In the genomic region with DNA sequence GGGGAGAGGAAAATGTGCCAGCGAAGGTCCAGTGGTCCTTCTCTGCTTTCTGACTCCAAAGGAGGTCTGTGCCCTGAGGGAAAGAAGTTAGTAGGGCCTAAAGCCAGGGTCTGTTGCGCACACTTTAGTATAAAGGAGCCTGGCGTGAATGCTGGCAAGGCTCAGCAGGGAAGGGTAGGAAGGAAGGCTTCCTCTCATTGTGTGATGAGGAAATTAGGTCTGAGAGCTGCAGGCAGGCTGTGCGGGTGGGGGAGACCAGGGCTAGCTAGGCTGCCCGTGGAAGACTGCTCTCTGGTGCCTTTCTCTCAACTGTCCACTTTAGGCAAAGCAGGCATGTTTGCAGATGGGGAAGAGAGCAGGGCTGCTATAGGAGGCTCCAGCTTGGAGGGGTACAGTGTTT, we compare ENCODE assay signal across 7 mouse cellular contexts. TPM values are rescaled to one million over a fixed set of nuclear protein-coding genes. Genes with fewer than 3 reads are reported as not detected.
DNase-seq lines count a peak whose midpoint lies in the region; ATAC-seq and TF ChIP-seq lines count a peak whose summit lies in the region.

No protein-coding gene starts in this region.

- peaks cover 79% of the 10 kb centered on the region for H3K4me1 ChIP-seq in embryonic facial prominence, embryonic 10.5 days
- peaks cover 68% of the 10 kb centered on the region for H3K4me1 ChIP-seq in heart, adult 2 months (ENCODE audit: control insufficient read depth, insufficient read depth, low read length)
- H3K4me1 ChIP-seq in kidney, embryonic 14.5 days (ENCODE audit: control insufficient read depth, insufficient read depth, low read length): peaks cover 44% of the 10 kb centered on the region
- peaks cover 25% of the 10 kb centered on the region; the same call in 1 of the 2 replicates for H3K4me1 ChIP-seq in lung, postnatal 0 days (ENCODE audit: insufficient read depth, low read depth, low read length)

- peaks cover 17% of the 10 kb centered on the region; the same call in 1 of the 2 replicates for H3K79me2 ChIP-seq in heart, adult 2 months (replicated peaks; ENCODE audit: control insufficient read depth, insufficient read depth, low read length)

- H3K27ac ChIP-seq in embryonic facial prominence, embryonic 10.5 days (replicated peaks): 0 out of 2 replicates have a peak overlapping the region, but pooled peaks have one; percentile 15
- H3K27ac ChIP-seq in heart, adult 2 months: peak overlapping the region; percentile 85
- H3K27ac ChIP-seq in kidney, embryonic 14.5 days (ENCODE audit: low read depth, low read length): peak overlapping the region; percentile 67
- peak overlapping the region; percentile 57 for H3K27ac ChIP-seq in lung, postnatal 0 days (ENCODE audit: low read length)

- H3K4me2 ChIP-seq in kidney, embryonic 14.5 days (replicated peaks; ENCODE audit: low read depth, low read length): no peak overlapping the region
- no peak overlapping the region for H3K4me2 ChIP-seq in lung, postnatal 0 days (replicated peaks; ENCODE audit: low read depth, low read length)

- 31% methylated on average over 5 of the region's 5 CpGs for WGBS in embryonic facial prominence, embryonic 10.5 days
- WGBS in heart, adult 2 months: 41% methylated on average over 5 of the region's 5 CpGs
- WGBS in kidney, embryonic 14.5 days: 62% methylated on average over 5 of the region's 5 CpGs
- 52% methylated on average over 5 of the region's 5 CpGs for WGBS in lung, postnatal 0 days

- DNase-seq in embryonic facial prominence, embryonic 10.5 days (ENCODE audit: low spot score): no peak
- peak; percentile 64 to 71 for DNase-seq in heart, adult 2 months
- no peak for DNase-seq in lung, postnatal 0 days (ENCODE audit: low spot score)
- DNase-seq in urinary bladder, postnatal 36 days (ENCODE audit: low spot score in 2 of 2): no peak
- no peak for DNase-seq in right cerebral cortex, postnatal 4 days

- TF ChIP-seq EP300 in heart, adult 2 months (IDR thresholded peaks at IDR 0.05; ENCODE audit: insufficient read depth, low read depth, low read length): no peak; the same call in 1 of the 2 replicates
- TF ChIP-seq EP300 in lung, postnatal 0 days (IDR thresholded peaks at IDR 0.05): no peak

- ATAC-seq in kidney, embryonic 14.5 days (ENCODE audit: low FRiP score, low TSS enrichment): no peak
- ATAC-seq in lung, postnatal 0 days: peak; percentile 59
- ATAC-seq in CD4-positive, CD25-positive, alpha-beta regulatory T cell, adult 4 months: no peak

- H3K27me3 ChIP-seq in embryonic facial prominence, embryonic 10.5 days (replicated peaks; ENCODE audit: low read depth, poor library complexity, severe bottlenecking): no peaks in the 10 kb centered on the region
- H3K27me3 ChIP-seq in heart, adult 2 months (ENCODE audit: control insufficient read depth, insufficient read depth, low read length): no peaks in the 10 kb centered on the region
- no peaks in the 10 kb centered on the region for H3K27me3 ChIP-seq in kidney, embryonic 14.5 days (ENCODE audit: control insufficient read depth, insufficient read depth, low read length)
- no peaks in the 10 kb centered on the region for H3K27me3 ChIP-seq in lung, postnatal 0 days (replicated peaks; ENCODE audit: insufficient read depth, low read length)

- TF ChIP-seq CTCF in heart, adult 2 months (IDR thresholded peaks at IDR 0.05): peak; percentile 35
- peak; percentile 37; the same call in 1 of the 2 replicates for TF ChIP-seq CTCF in lung, postnatal 0 days (IDR thresholded peaks at IDR 0.05)

- no peaks in the 10 kb centered on the region for H3K36me3 ChIP-seq in embryonic facial prominence, embryonic 10.5 days (replicated peaks)
- H3K36me3 ChIP-seq in heart, adult 2 months (ENCODE audit: control insufficient read depth, insufficient read depth, low read length): no peaks in the 10 kb centered on the region
- H3K36me3 ChIP-seq in kidney, embryonic 14.5 days (ENCODE audit: control insufficient read depth, insufficient read depth, low read length): no peaks in the 10 kb centered on the region
- H3K36me3 ChIP-seq in lung, postnatal 0 days (ENCODE audit: insufficient read depth, low read length): no peaks in the 10 kb centered on the region

- no peak overlapping the region for H3K4me3 ChIP-seq in embryonic facial prominence, embryonic 10.5 days
- peak overlapping the region; percentile 24; the same call in 1 of the 2 replicates for H3K4me3 ChIP-seq in heart, adult 2 months
- H3K4me3 ChIP-seq in kidney, embryonic 14.5 days (ENCODE audit: low read length): no peak overlapping the region
- no peak overlapping the region for H3K4me3 ChIP-seq in lung, postnatal 0 days (ENCODE audit: low read depth, low read length)

- no peaks in the 10 kb centered on the region for H3K9me3 ChIP-seq in embryonic facial prominence, embryonic 10.5 days
- H3K9me3 ChIP-seq in kidney, embryonic 14.5 days (ENCODE audit: control insufficient read depth, low read length): no peaks in the 10 kb centered on the region
- no peaks in the 10 kb centered on the region for H3K9me3 ChIP-seq in lung, postnatal 0 days (ENCODE audit: low read length)

- TF ChIP-seq POLR2A in heart, adult 2 months (IDR thresholded peaks at IDR 0.05; ENCODE audit: insufficient read depth, low read depth, low read length): peak; percentile 43; the same call in 1 of the 2 replicates

- intact Hi-C loops in heart, adult 2 months (cut with DNase I): loop anchor here (2.0 kb wide), 1 partner anchor 54 kb away; no protein-coding TSS in a partner anchor

- H3K9ac ChIP-seq in heart, adult 2 months (ENCODE audit: low read depth, low read length): peak overlapping the region; percentile 12; the same call in 1 of the 2 replicates
- no peak overlapping the region for H3K9ac ChIP-seq in kidney, embryonic 14.5 days (ENCODE audit: low read depth, low read length)
- H3K9ac ChIP-seq in lung, postnatal 0 days (replicated peaks; ENCODE audit: low read depth): no peak overlapping the region

RNA-seq across cellular contexts. Expression of gene Rxra, which starts 14.5 kb away (rescaled TPM):
- 8.8 and 9.3 TPM in 2 replicates for polyA plus RNA-seq in embryonic facial prominence, embryonic 10.5 days (2016; fragmentation: Nextera tagmentation; extraction: Ambion mirVana)
- 10 to 100 TPM; 45.1 to 52.0 TPM for total RNA-seq in heart, adult 2 months (2021)
- polyA plus RNA-seq in heart, adult 2 months (2012; rRNA removed): 42.7 and 52.6 TPM in 2 replicates
- polyA plus RNA-seq in kidney, embryonic 14.5 days (2014; fragmentation: Nextera tagmentation; extraction: Ambion mirVana): 5.9 and 6.2 TPM in 2 replicates
- 9.6 and 10.3 TPM in 2 replicates for polyA plus RNA-seq in lung, postnatal 0 days (2015; fragmentation: Nextera tagmentation; extraction: Ambion mirVana)
- polyA plus RNA-seq in CD4-positive, CD25-positive, alpha-beta regulatory T cell, adult 4 months (2017; shearing (Covaris generic)): 1 to 10 TPM; 3.3 to 7.8 TPM

Comparison
In these comparisons a context has a peak if more than half of its experiments do, and no peak if none do; other contexts are left out.
1. DNase-seq: peak in heart, adult 2 months (2 of 2); none in embryonic facial prominence, embryonic 10.5 days (single experiment), lung, postnatal 0 days (single experiment), urinary bladder, postnatal 36 days (0 of 2) and right cerebral cortex, postnatal 4 days (single experiment).
2. H3K27ac ChIP-seq: peak in every context shown above with its lines; median percentile 85 in heart, adult 2 months; 67 in kidney, embryonic 14.5 days; 57 in lung, postnatal 0 days; 15 in embryonic facial prominence, embryonic 10.5 days.